Mouse (Mus musculus) stomach, postnatal 0 days (tissue): Measurements from ENCODE around the gene Il21. TPM values are rescaled to one million over a fixed set of nuclear protein-coding genes. Genes with fewer than 3 reads are reported as not detected.

Experiments
- ATAC-seq: fragments of 200-750 bp; cut with Nextera tagmentation; 2 replicates; pipeline ENCODE4 v1.8.0; 2017; ENCODE audit not compliant: low FRiP score, low TSS enrichment
- DNase-seq: peaks from one replicate; pipeline ENCODE4 v3.0.0-alpha.2; 2016; ENCODE audit warnings: low spot score
- H3K27ac ChIP-seq: fragments of 300-500 bp; sonication (generic); replicated peaks from 2 replicates; pipeline ENCODE4 v1.5.1; 2014; ENCODE audit warnings: mild to moderate bottlenecking, control low read depth
- H3K27me3 ChIP-seq: fragments of 300-500 bp; sonication (generic); 2 replicates; pipeline ENCODE4 v1.6.1; 2014; ENCODE audit warnings: low read length; ENCODE audit not compliant: control insufficient read depth, insufficient read depth
- H3K36me3 ChIP-seq: fragments of 300-500 bp; sonication (generic); 2 replicates; pipeline ENCODE4 v1.6.1; 2014; ENCODE audit warnings: low read length, mixed read lengths; ENCODE audit not compliant: control insufficient read depth, insufficient read depth
- H3K4me1 ChIP-seq: fragments of 300-500 bp; sonication (generic); replicated peaks from 2 replicates; pipeline ENCODE4 v1.6.1; 2014; ENCODE audit warnings: antibody characterized with exemption; ENCODE audit not compliant: control insufficient read depth, insufficient read depth
- H3K4me2 ChIP-seq: fragments of 300-500 bp; sonication (generic); replicated peaks from 2 replicates; pipeline ENCODE4 v1.6.1; 2014; ENCODE audit warnings: low read depth, mild to moderate bottlenecking, control low read depth, moderate library complexity
- H3K4me3 ChIP-seq: fragments of 300-500 bp; sonication (generic); 2 replicates; pipeline ENCODE4 v1.5.1; 2014; ENCODE audit warnings: low read depth, low read length, control low read depth
- H3K9ac ChIP-seq: fragments of 300-500 bp; sonication (generic); 2 replicates; pipeline ENCODE4 v1.6.1; 2014; ENCODE audit warnings: mild to moderate bottlenecking, low read length, control low read depth, mixed read lengths
- H3K9me3 ChIP-seq: fragments of 300-500 bp; sonication (generic); 2 replicates; pipeline ENCODE4 v1.6.1; 2016; ENCODE audit warnings: low read length; ENCODE audit not compliant: control insufficient read depth
- CTCF ChIP-seq: IDR thresholded peaks from 2 replicates; pipeline ENCODE4 v1.5.1; 2016; ENCODE audit warnings: antibody characterized with exemption, low read depth, mild to moderate bottlenecking, moderate library complexity
- EP300 ChIP-seq: optimal IDR thresholded peaks from 2 replicates; pipeline ENCODE3; 2016; ENCODE audit warnings: antibody characterized with exemption
- WGBS: fragments of 180-500 bp; shearing (Covaris S2); extraction: QIAGEN DNeasy Blood & Tissue Kit; methylation state at CpG from one replicate; pipeline ENCODE4 v1.1.7; 2014; 5-methylcytosine and 5-hydroxymethylcytosine counted together
- polyA plus RNA-seq: library from polyadenylated mRNA; unstranded; fragments of >200 nt; fragmentation: Nextera tagmentation; extraction: Ambion mirVana; gene quantifications from 2 replicates; pipeline ENCODE4 v1.2.1, GENCODE M21; 2015

Il21 gene
- polyA plus RNA-seq, 1 experiment from 2014 or later: not detected

DNA sequence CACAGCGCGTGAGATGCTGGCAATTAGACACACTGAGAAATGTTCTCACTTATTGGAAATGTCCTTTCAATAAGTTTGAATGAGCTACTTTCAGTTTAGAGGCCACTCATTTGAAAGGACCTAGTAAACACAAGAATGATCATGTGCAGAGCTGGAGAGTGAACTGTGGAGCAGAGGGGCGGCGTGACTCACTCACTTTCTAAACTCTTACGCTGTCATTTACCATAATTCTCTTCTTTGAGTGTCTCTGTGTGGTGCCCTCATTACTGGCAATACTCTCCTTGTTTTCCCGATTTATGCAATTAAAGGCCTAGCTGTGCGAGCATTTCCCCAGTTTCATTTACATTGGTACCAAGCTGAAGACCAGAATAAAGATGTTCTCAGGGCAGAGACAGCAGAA, 1.3 kb downstream of the Il21 start:
- no peak for ATAC-seq
- Histone ChIP-seq H3K27ac (no peak overlapping the region), H3K4me2 (no peak overlapping the region), H3K4me3 (no peak overlapping the region), H3K9me3 (no peaks in the 10 kb centered on the region), H3K9ac (no peak overlapping the region), H3K27me3 (no peaks in the 10 kb centered on the region), H3K36me3 (no peaks in the 10 kb centered on the region), H3K4me1 (no peaks in the 10 kb centered on the region)
- no peak for TF ChIP-seq CTCF
- no peak for TF ChIP-seq EP300
- 83% methylated on average over 7 of the region's 7 CpGs for WGBS
- DNase-seq: no peak

DNA sequence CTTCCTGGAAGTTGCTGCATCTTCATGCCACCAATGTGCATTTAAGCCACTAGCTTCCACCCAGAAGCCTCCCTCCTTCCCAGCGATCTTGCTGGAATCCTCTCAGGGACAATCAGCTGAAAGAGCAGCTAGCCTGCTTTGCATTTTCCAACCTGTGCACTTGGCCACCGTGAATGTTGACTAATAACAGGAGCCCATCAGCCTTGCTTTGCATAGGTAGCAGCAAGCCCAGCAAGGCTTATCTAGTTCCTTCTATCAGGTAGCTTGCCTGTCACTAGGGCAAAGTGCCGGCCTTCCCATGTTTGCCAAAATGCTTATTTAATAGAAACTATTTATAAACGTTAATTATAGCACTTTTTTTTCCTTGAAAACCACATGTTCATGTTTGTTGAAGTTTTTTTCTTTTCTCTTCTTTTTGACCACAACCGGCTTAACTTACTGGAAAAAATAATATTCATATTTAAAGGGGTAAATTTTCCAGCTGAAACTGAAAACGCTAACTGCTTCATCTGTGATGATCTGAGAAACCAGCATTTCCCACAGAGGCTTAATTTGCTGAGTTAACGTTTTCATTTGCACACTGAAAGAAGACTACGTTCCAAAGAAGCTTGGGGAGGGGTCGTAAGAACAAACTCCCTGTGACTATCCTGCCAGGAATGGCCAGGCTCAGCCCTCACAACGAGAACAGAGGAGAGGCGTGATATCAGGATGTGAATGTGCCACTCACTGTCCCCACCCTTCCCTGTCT, 3.2 kb downstream of the Il21 start:
- Histone ChIP-seq H3K4me3 (no peak overlapping the region), H3K9ac (no peak overlapping the region), H3K27me3 (no peaks in the 10 kb centered on the region), H3K9me3 (no peaks in the 10 kb centered on the region), H3K27ac (no peak overlapping the region), H3K4me1 (no peaks in the 10 kb centered on the region), H3K36me3 (no peaks in the 10 kb centered on the region), H3K4me2 (no peak overlapping the region)
- TF ChIP-seq CTCF: no peak
- no peak for TF ChIP-seq EP300
- no peak for DNase-seq
- 53% methylated on average over 11 of the region's 11 CpGs for WGBS
- ATAC-seq: no peak

DNA sequence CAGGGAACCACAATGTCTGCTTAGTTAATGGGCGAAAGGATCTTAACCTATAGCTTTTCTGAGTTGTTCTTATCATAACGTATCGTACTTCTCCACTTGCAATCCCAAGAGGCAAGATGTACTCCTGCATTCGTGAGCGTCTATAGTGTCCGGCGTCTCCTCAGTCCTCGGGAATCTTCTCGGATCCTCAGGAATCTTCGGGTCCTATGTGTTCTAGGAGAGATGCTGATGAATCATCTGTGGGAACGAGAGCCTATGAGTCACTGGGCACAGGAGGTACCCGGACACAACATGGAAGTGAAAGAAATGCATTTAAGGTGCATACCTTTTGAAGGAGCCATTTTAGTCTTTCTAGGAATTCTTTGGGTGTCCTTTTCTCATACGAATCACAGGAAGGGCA, 7.3 kb downstream of the Il21 start:
- 89% methylated on average over 13 of the region's 13 CpGs for WGBS
- ATAC-seq: no peak

DNA sequence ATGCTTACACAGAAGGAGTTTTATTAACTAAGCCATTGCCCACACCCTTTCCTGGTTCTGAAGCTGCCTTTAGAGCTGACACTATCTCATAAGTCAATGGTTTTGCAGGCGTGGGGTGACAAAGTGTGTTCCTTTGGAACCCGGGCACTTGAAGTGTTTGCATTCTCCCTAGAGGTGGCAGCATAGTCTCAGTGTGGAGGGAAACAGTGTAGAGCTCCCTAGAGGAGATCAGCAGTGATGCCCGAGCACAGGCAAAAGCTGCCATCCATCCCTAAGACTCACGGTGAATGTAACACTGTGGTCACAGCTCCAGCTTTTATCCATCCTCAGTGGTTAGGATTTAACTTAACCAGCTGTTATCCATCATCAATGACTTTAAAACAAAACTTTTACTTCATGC, 13.4 kb downstream of the Il21 start:
- ATAC-seq: peak; percentile 51; the same call in 1 of the 2 replicates

More for the DNA sequence above, 7.3 kb downstream of the Il21 start:
- Histone ChIP-seq H3K9ac (no peak overlapping the region), H3K4me3 (no peak overlapping the region), H3K9me3 (no peaks in the 10 kb centered on the region), H3K4me2 (no peak overlapping the region), H3K36me3 (no peaks in the 10 kb centered on the region), H3K27ac (no peak overlapping the region), H3K4me1 (no peaks in the 10 kb centered on the region), H3K27me3 (no peaks in the 10 kb centered on the region)
- no peak for DNase-seq
- TF ChIP-seq EP300 (no peak), CTCF (no peak)

DNA sequence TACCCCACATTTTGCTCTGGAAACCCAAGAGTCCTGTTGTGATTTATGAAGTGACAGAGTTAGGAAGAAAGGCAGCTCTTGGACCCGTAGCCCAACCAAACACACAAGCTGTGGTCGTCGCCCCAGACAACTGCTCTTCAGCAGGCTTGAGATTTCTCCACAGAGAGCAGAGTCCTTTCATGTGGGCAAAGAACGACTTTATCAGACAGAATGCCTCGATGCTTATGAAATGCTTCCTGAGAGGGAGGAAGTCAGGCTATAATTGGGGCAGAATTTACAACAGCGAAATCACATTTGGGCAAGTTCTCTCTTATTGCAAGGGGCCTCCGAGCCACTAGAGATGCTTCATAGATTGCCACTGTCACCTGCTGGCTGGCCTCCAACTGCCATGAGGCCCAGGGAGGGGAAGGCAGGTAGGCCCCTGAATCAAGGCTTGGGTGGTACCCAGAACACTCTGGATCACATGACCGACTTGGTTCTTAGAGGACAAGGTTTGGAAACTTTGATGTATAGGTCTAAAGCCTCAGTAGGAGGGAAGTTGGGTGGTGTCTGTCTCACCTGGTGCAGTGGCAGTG, 27.1 kb downstream of the Il21 start:
- H3K4me3 ChIP-seq: no peak overlapping the region
- H3K4me2 ChIP-seq: no peak overlapping the region
- no peak for TF ChIP-seq EP300
- TF ChIP-seq CTCF: no peak
- no peak for ATAC-seq
- WGBS: 69% methylated on average over 8 of the region's 8 CpGs
- no peak overlapping the region for H3K27ac ChIP-seq
- no peak overlapping the region for H3K9ac ChIP-seq
- no peaks in the 10 kb centered on the region for H3K9me3 ChIP-seq
- DNase-seq: no peak
- H3K27me3 ChIP-seq: no peaks in the 10 kb centered on the region
- H3K36me3 ChIP-seq: no peaks in the 10 kb centered on the region
- H3K4me1 ChIP-seq: no peaks in the 10 kb centered on the region

More for the DNA sequence above, 13.4 kb downstream of the Il21 start:
- DNase-seq: peak; percentile 26
- H3K27me3 ChIP-seq: no peaks in the 10 kb centered on the region
- TF ChIP-seq CTCF (peak; percentile 85), EP300 (no peak)
- H3K27ac ChIP-seq: no peak overlapping the region
- no peak overlapping the region for H3K4me3 ChIP-seq
- no peaks in the 10 kb centered on the region for H3K9me3 ChIP-seq
- H3K4me2 ChIP-seq: no peak overlapping the region
- no peak overlapping the region for H3K9ac ChIP-seq
- WGBS: 11% methylated on average over 4 of the region's 4 CpGs
- no peaks in the 10 kb centered on the region for H3K4me1 ChIP-seq
- no peaks in the 10 kb centered on the region for H3K36me3 ChIP-seq

DNA sequence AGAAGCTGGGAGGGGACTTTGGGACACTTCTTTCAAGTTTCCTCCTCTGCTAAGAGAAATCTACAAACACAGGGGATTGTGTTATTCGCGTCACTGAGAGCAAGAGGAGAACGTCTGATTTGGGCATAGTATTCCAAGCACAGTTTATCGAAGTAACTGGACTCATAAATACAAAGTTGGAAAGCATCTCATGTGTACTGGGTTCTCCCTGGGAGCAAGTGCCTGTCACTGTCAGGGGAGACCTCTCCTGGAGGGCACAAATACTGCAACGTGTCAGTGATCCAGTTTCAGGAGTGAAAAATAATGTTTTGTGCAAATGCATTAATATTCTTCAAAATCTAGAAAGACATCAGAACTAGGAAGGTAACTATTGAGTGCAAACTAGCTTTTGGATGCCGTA, 27.9 kb downstream of the Il21 start:
- Histone ChIP-seq H3K9me3 (no peaks in the 10 kb centered on the region), H3K27me3 (no peaks in the 10 kb centered on the region), H3K4me3 (peak overlapping the region; percentile 63), H3K27ac (no peak overlapping the region), H3K4me2 (peak overlapping the region; percentile 92), H3K9ac (peak overlapping the region; percentile 68), H3K36me3 (no peaks in the 10 kb centered on the region), H3K4me1 (no peaks in the 10 kb centered on the region)
- WGBS: 17% methylated on average over 6 of the region's 6 CpGs
- peak; percentile 30 for DNase-seq
- TF ChIP-seq CTCF (peak; percentile 77), EP300 (no peak)
- 0 out of 2 replicates have a peak, but pooled peaks have one; percentile 49 for ATAC-seq
